Mouse (Mus musculus): ENCODE results near the gene Ttc4. TPM values are rescaled to one million over a fixed set of nuclear protein-coding genes. Genes with fewer than 3 reads are reported as not detected.

Gene Ttc4
- total and polyA plus RNA-seq, 2 experiments, result 23.4 to 24.2 TPM

GRCm38 (mm10) chr4:106615637-106616036 lies 63.1 kb downstream of the Ttc4 start:
- H3K27me3 ChIP-seq (ENCODE audit: control insufficient read depth, insufficient read depth, low read length), result peaks cover 2% of the 10 kb centered on the region; the same call in 1 of the 2 replicates
- H3K4me3 ChIP-seq (ENCODE audit: insufficient read depth, low read depth, low read length), result no peak overlapping the region
- H3K27ac ChIP-seq (replicated peaks; ENCODE audit: insufficient read depth, low read depth, low read length), result no peak overlapping the region
- H3K4me1 ChIP-seq (ENCODE audit: control insufficient read depth, insufficient read depth, low read length), result no peaks in the 10 kb centered on the region
- DNase-seq (ENCODE audit: extremely low read depth, low read depth, low spot score), result no peak
- TF ChIP-seq POLR2A (IDR thresholded peaks at IDR 0.05; ENCODE audit: extremely low read depth, insufficient read depth, low read length) (no peak), CTCF (IDR thresholded peaks at IDR 0.05; ENCODE audit: low read depth, low read length) (no peak)
- 82% methylated on average over 12 of the region's 12 CpGs for WGBS
- no peak overlapping the region for H3K9ac ChIP-seq (ENCODE audit: low read depth, low read length)
- H3K79me2 ChIP-seq (ENCODE audit: control insufficient read depth, insufficient read depth, low read length), result no peaks in the 10 kb centered on the region
- H3K36me3 ChIP-seq (ENCODE audit: control insufficient read depth, insufficient read depth, low read length), result no peaks in the 10 kb centered on the region

GRCm38 (mm10) chr4:106614881-106615280 lies 63.9 kb downstream of the Ttc4 start:
- no peak for TF ChIP-seq CTCF (IDR thresholded peaks at IDR 0.05; ENCODE audit: low read depth, low read length)
- TF ChIP-seq POLR2A (IDR thresholded peaks at IDR 0.05; ENCODE audit: extremely low read depth, insufficient read depth, low read length), result no peak
- H3K4me3 ChIP-seq (ENCODE audit: insufficient read depth, low read depth, low read length), result no peak overlapping the region
- H3K27me3 ChIP-seq (ENCODE audit: control insufficient read depth, insufficient read depth, low read length), result peaks cover 2% of the 10 kb centered on the region; the same call in 1 of the 2 replicates
- no peak overlapping the region for H3K27ac ChIP-seq (replicated peaks; ENCODE audit: insufficient read depth, low read depth, low read length)
- H3K79me2 ChIP-seq (ENCODE audit: control insufficient read depth, insufficient read depth, low read length), result no peaks in the 10 kb centered on the region
- no peak overlapping the region for H3K9ac ChIP-seq (ENCODE audit: low read depth, low read length)
- DNase-seq (ENCODE audit: extremely low read depth, low read depth, low spot score), result no peak
- WGBS, result 82% methylated on average over 9 of the region's 9 CpGs
- H3K4me1 ChIP-seq (ENCODE audit: control insufficient read depth, insufficient read depth, low read length), result no peaks in the 10 kb centered on the region
- H3K36me3 ChIP-seq (ENCODE audit: control insufficient read depth, insufficient read depth, low read length), result no peaks in the 10 kb centered on the region

GRCm38 (mm10) chr4:106614180-106614797 lies 64.5 kb downstream of the Ttc4 start:
- Histone ChIP-seq H3K79me2 (ENCODE audit: control insufficient read depth, insufficient read depth, low read length) (no peaks in the 10 kb centered on the region), H3K27ac (replicated peaks; ENCODE audit: insufficient read depth, low read depth, low read length) (no peak overlapping the region), H3K27me3 (ENCODE audit: control insufficient read depth, insufficient read depth, low read length) (peaks cover 2% of the 10 kb centered on the region; the same call in 1 of the 2 replicates), H3K4me3 (ENCODE audit: insufficient read depth, low read depth, low read length) (no peak overlapping the region), H3K4me1 (ENCODE audit: control insufficient read depth, insufficient read depth, low read length) (no peaks in the 10 kb centered on the region), H3K36me3 (ENCODE audit: control insufficient read depth, insufficient read depth, low read length) (no peaks in the 10 kb centered on the region), H3K9ac (ENCODE audit: low read depth, low read length) (no peak overlapping the region)
- peak; percentile 24 for DNase-seq (ENCODE audit: extremely low read depth, low read depth, low spot score)
- TF ChIP-seq POLR2A (IDR thresholded peaks at IDR 0.05; ENCODE audit: extremely low read depth, insufficient read depth, low read length) (no peak), CTCF (IDR thresholded peaks at IDR 0.05; ENCODE audit: low read depth, low read length) (peak; percentile 96)
- 53% methylated on average over 7 of the region's 7 CpGs for WGBS

GRCm38 (mm10) chr4:106613560-106613959 lies 65.2 kb downstream of the Ttc4 start:
- Histone ChIP-seq H3K9ac (ENCODE audit: low read depth, low read length) (no peak overlapping the region), H3K79me2 (ENCODE audit: control insufficient read depth, insufficient read depth, low read length) (no peaks in the 10 kb centered on the region), H3K27me3 (ENCODE audit: control insufficient read depth, insufficient read depth, low read length) (peaks cover 2% of the 10 kb centered on the region; the same call in 1 of the 2 replicates), H3K36me3 (ENCODE audit: control insufficient read depth, insufficient read depth, low read length) (no peaks in the 10 kb centered on the region), H3K27ac (replicated peaks; ENCODE audit: insufficient read depth, low read depth, low read length) (no peak overlapping the region), H3K4me1 (ENCODE audit: control insufficient read depth, insufficient read depth, low read length) (no peaks in the 10 kb centered on the region), H3K4me3 (ENCODE audit: insufficient read depth, low read depth, low read length) (no peak overlapping the region)
- TF ChIP-seq CTCF (IDR thresholded peaks at IDR 0.05; ENCODE audit: low read depth, low read length) (no peak), POLR2A (IDR thresholded peaks at IDR 0.05; ENCODE audit: extremely low read depth, insufficient read depth, low read length) (no peak)
- DNase-seq (ENCODE audit: extremely low read depth, low read depth, low spot score), result no peak
- 60% methylated on average over 3 of the region's 3 CpGs for WGBS

- no peak for TF ChIP-seq POLR2A (IDR thresholded peaks at IDR 0.05; ENCODE audit: extremely low read depth, insufficient read depth, low read length)
- TF ChIP-seq CTCF (IDR thresholded peaks at IDR 0.05; ENCODE audit: low read depth, low read length), result no peak
- H3K4me1 ChIP-seq (ENCODE audit: control insufficient read depth, insufficient read depth, low read length), result no peaks in the 10 kb centered on the region
- no peak overlapping the region for H3K27ac ChIP-seq (replicated peaks; ENCODE audit: insufficient read depth, low read depth, low read length)
- H3K36me3 ChIP-seq (ENCODE audit: control insufficient read depth, insufficient read depth, low read length), result no peaks in the 10 kb centered on the region
- no peak overlapping the region for H3K4me3 ChIP-seq (ENCODE audit: insufficient read depth, low read depth, low read length)
- DNase-seq (ENCODE audit: extremely low read depth, low read depth, low spot score), result no peak
- H3K27me3 ChIP-seq (ENCODE audit: control insufficient read depth, insufficient read depth, low read length), result peaks cover 2% of the 10 kb centered on the region; the same call in 1 of the 2 replicates
- H3K79me2 ChIP-seq (ENCODE audit: control insufficient read depth, insufficient read depth, low read length), result no peaks in the 10 kb centered on the region
- 83% methylated on average over 8 of the region's 8 CpGs for WGBS
- H3K9ac ChIP-seq (ENCODE audit: low read depth, low read length), result no peak overlapping the region
Observed at GRCm38 (mm10) chr4:106613105-106613504, 65.6 kb downstream of the Ttc4 start.

Other genes with a start within 250 kb of the Ttc4 start
- 35.9 and 55.0 TPM in 2 replicates for gene Pcsk9, start 214.6 kb downstream of the Ttc4 start, total RNA-seq (2014; rRNA removed)
- gene Pcsk9, start 214.6 kb downstream of the Ttc4 start, polyA plus RNA-seq (2012; rRNA removed), result 60.8 and 88.2 TPM in 2 replicates
- gene Bsnd, start 186.7 kb downstream of the Ttc4 start, total RNA-seq (2014; rRNA removed), result not detected in 2 replicates
- not detected in 2 replicates for gene Bsnd, start 186.7 kb downstream of the Ttc4 start, polyA plus RNA-seq (2012; rRNA removed)
- 253 and 456 TPM in 2 replicates for gene Dhcr24, start 117.9 kb downstream of the Ttc4 start, total RNA-seq (2014; rRNA removed)
- 676 and 851 TPM in 2 replicates for gene Dhcr24, start 117.9 kb downstream of the Ttc4 start, polyA plus RNA-seq (2012; rRNA removed)
- gene Lexm, start 61.7 kb downstream of the Ttc4 start, total RNA-seq (2014; rRNA removed), result not detected in 2 replicates
- not detected in 2 replicates for gene Lexm, start 61.7 kb downstream of the Ttc4 start, polyA plus RNA-seq (2012; rRNA removed)
- gene Ttc22, start 56.5 kb downstream of the Ttc4 start, total RNA-seq (2014; rRNA removed), result 0.09 TPM in 1 of 2 replicates, not detected in the other
- gene Ttc22, start 56.5 kb downstream of the Ttc4 start, polyA plus RNA-seq (2012; rRNA removed), result not detected in 2 replicates
- 2.5 and 4.6 TPM in 2 replicates for gene Pars2, start 27.9 kb downstream of the Ttc4 start, total RNA-seq (2014; rRNA removed)
- gene Pars2, start 27.9 kb downstream of the Ttc4 start, polyA plus RNA-seq (2012; rRNA removed), result 4.1 and 5.4 TPM in 2 replicates
- under 0.01 and 0.27 TPM in 2 replicates for gene Mroh7, start 52.0 kb upstream of the Ttc4 start, total RNA-seq (2014; rRNA removed)
- 0.27 and 0.69 TPM in 2 replicates for gene Mroh7, start 52.0 kb upstream of the Ttc4 start, polyA plus RNA-seq (2012; rRNA removed)
- 0.07 TPM in 1 of 2 replicates, not detected in the other for gene Fam151a, start 54.9 kb upstream of the Ttc4 start, total RNA-seq (2014; rRNA removed)
- gene Fam151a, start 54.9 kb upstream of the Ttc4 start, polyA plus RNA-seq (2012; rRNA removed), result not detected in 2 replicates
- gene Acot11, start 126.1 kb upstream of the Ttc4 start, total RNA-seq (2014; rRNA removed), result 1.8 and 4.8 TPM in 2 replicates
- gene Acot11, start 126.1 kb upstream of the Ttc4 start, polyA plus RNA-seq (2012; rRNA removed), result 6.3 and 14.3 TPM in 2 replicates
- gene Ssbp3, start 231.8 kb upstream of the Ttc4 start, total RNA-seq (2014; rRNA removed), result 12.9 and 19.8 TPM in 2 replicates
- 32.8 and 36.7 TPM in 2 replicates for gene Ssbp3, start 231.8 kb upstream of the Ttc4 start, polyA plus RNA-seq (2012; rRNA removed)